ENCODE assay signal across 12 mouse cellular contexts in the genomic region with DNA sequence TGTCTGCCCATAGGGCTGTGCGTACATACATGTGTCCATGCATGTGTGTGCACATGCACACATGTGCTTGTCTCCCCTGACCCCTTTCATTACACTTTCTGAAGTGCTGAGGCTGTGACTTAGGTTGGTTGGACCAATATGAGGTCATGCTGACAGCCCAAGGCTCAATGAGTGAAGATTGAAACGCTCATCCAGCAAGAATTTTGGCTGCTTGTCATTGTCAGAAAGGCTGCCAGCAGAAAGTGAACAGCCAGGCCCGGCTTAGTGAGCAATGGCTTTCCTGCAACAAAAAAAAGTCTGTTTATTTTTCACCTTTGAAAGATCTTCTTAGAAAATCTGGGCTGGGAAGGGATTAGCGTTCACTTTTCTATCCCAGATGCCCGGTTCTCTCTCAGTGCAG.
DNase-seq lines count a peak whose midpoint lies in the region; ATAC-seq and TF ChIP-seq lines count a peak whose summit lies in the region.
"Had no signal": no experiment of that assay in that cellular context is flagged by ENCODE, and none has a peak within 500 bp of the region (broad histone marks: within the 10 kb centered on the region; RNA-seq: fewer than 3 reads in every experiment).

No protein-coding gene starts in this region.

- H3K36me3 ChIP-seq in lung, embryonic 14.5 days (ENCODE audit: insufficient read depth) = no peaks in the 10 kb centered on the region
- no peaks in the 10 kb centered on the region for H3K36me3 ChIP-seq in neural tube, embryonic 15.5 days
- H3K36me3 ChIP-seq: G1E; neural tube, embryonic 13.5 days had no signal

- peak overlapping the region; percentile 56 for H3K27ac ChIP-seq in gastrocnemius, adult 2 months
- no peak overlapping the region for H3K27ac ChIP-seq in lung, embryonic 14.5 days (ENCODE audit: low read depth)
- H3K27ac ChIP-seq in neural tube, embryonic 15.5 days (replicated peaks) = no peak overlapping the region
- H3K27ac ChIP-seq: neural tube, embryonic 13.5 days had no signal

- ATAC-seq in lung, embryonic 14.5 days (ENCODE audit: insufficient read depth) = no peak
- ATAC-seq in neural tube, embryonic 15.5 days (ENCODE audit: low FRiP score) = no peak
- ATAC-seq: liver, postnatal 0 days had no signal

- H3K4me1 ChIP-seq in lung, embryonic 14.5 days (ENCODE audit: insufficient read depth) = peaks cover 5% of the 10 kb centered on the region
- no peaks in the 10 kb centered on the region for H3K4me1 ChIP-seq in neural tube, embryonic 15.5 days
- H3K4me1 ChIP-seq: neural tube, embryonic 13.5 days had no signal

- no peak for TF ChIP-seq CTCF in gastrocnemius, adult 2 months (IDR thresholded peaks at IDR 0.05)
- TF ChIP-seq CTCF in lung, embryonic 14.5 days (IDR thresholded peaks at IDR 0.05; ENCODE audit: low read depth) = no peak

- H3K9me3 ChIP-seq in lung, embryonic 14.5 days (ENCODE audit: low read depth, low read length) = no peaks in the 10 kb centered on the region
- no peaks in the 10 kb centered on the region for H3K9me3 ChIP-seq in neural tube, embryonic 15.5 days (replicated peaks)
- H3K9me3 ChIP-seq: G1E; neural tube, embryonic 13.5 days had no signal

- intact Hi-C loops in left cerebral cortex, postnatal 4 days (cut with DNase I) = no loop called here
- intact Hi-C loops in left cerebral cortex, postnatal 25 days (cut with DNase I) = no loop called here
- intact Hi-C loops in gastrocnemius, adult 2 months (cut with DNase I) = no loop called here

- no peak overlapping the region for H3K4me2 ChIP-seq in lung, embryonic 14.5 days
- no peak overlapping the region for H3K4me2 ChIP-seq in neural tube, embryonic 15.5 days
- H3K4me2 ChIP-seq: neural tube, embryonic 13.5 days had no signal

- 55% methylated on average over 5 of the region's 5 CpGs for WGBS in lung, embryonic 14.5 days
- 76% methylated on average over 5 of the region's 5 CpGs for WGBS in neural tube, embryonic 15.5 days

- no peak overlapping the region for H3K9ac ChIP-seq in lung, embryonic 14.5 days
- H3K9ac ChIP-seq in neural tube, embryonic 15.5 days (replicated peaks) = no peak overlapping the region
- H3K9ac ChIP-seq: liver, postnatal 0 days; neural tube, embryonic 13.5 days had no signal

- peak; percentile 35 for DNase-seq in left cerebral cortex, postnatal 4 days
- DNase-seq in left cerebral cortex, postnatal 25 days (ENCODE audit: low spot score in 2 of 2) = no peak
- peak; percentile 74 for DNase-seq in adrenal gland, postnatal 10 days
- peak; percentile 82 for DNase-seq in gastrocnemius, adult 2 months
- peak; percentile 47 for DNase-seq in lung, embryonic 14.5 days
- no peak for DNase-seq in kidney, postnatal 10 days
- no peak for DNase-seq in B cell, adult 2 months
- DNase-seq: liver, postnatal 0 days; thymus, postnatal 25 days had no signal

- H3K27me3 ChIP-seq in lung, embryonic 14.5 days (ENCODE audit: insufficient read depth, low read length) = no peaks in the 10 kb centered on the region
- no peaks in the 10 kb centered on the region for H3K27me3 ChIP-seq in neural tube, embryonic 15.5 days (replicated peaks)
- H3K27me3 ChIP-seq: neural tube, embryonic 13.5 days had no signal

- H3K4me3 ChIP-seq in gastrocnemius, adult 2 months = no peak overlapping the region
- H3K4me3 ChIP-seq in lung, embryonic 14.5 days (ENCODE audit: low read depth, low read length) = no peak overlapping the region
- no peak overlapping the region for H3K4me3 ChIP-seq in neural tube, embryonic 15.5 days (replicated peaks)
- H3K4me3 ChIP-seq: neural tube, embryonic 13.5 days had no signal

Comparison
In these comparisons a context has a peak if more than half of its experiments do, and no peak if none do; other contexts are left out.
1. DNase-seq: peak in left cerebral cortex, postnatal 4 days (single experiment), adrenal gland, postnatal 10 days (single experiment), gastrocnemius, adult 2 months (single experiment) and lung, embryonic 14.5 days (single experiment); none in left cerebral cortex, postnatal 25 days (0 of 2), kidney, postnatal 10 days (single experiment) and B cell, adult 2 months (0 of 2).